Mouse (Mus musculus): ENCODE data around the gene Tmem119.

- TF ChIP-seq CTCF (IDR thresholded peaks at IDR 0.05; ENCODE audit: low read depth), result no peak
- TF ChIP-seq EP300 (IDR thresholded peaks at IDR 0.05; ENCODE audit: low read depth), result no peak
Observed at GRCm38 (mm10) chr5:113772450-113772895, 27.8 kb downstream of the Tmem119 start, which contains the start of the genes Sart3 and Iscu.

Data from liver, embryonic 14.5 days (tissue).